16 mouse cellular contexts compared by ENCODE assay signal in the genomic region with DNA sequence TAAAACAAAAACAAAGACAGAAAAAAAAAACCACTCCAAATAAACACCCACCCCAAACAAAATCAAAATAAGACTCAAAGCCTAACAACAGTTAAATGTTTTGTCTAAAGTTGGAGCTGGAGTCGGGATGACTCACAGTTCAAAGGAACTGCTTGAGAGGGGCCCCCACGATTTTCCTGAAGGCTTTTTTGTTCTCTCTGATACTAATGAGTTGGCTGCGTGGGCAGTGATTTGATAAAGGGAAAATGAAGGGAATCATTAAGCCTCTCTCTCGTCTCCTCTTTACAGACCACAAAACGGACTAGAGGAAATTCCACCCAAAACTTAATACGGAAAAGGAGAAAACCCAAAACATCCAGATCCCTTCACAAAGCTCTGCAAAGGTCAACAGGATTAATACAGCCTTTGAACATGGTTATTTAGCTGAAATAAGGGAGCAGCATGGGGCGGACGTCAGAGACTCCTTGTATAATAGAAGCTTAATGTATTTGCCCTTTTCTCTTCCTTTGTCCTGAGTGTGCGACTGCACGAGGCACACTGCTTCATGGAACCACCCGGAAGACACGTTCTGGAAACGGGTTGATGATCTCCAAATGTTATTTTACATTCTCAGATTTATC.
DNase-seq lines count a peak whose midpoint lies in the region; ATAC-seq lines count a peak whose summit lies in the region.
"Had no signal": no experiment of that assay in that cellular context is flagged by ENCODE, and none has a peak within 500 bp of the region (broad histone marks: within the 10 kb centered on the region; RNA-seq: fewer than 3 reads in every experiment).

No protein-coding gene starts in this region.

- H3K4me2 ChIP-seq in hindbrain, embryonic 13.5 days = no peak overlapping the region

- H3K9me3 ChIP-seq in hindbrain, embryonic 10.5 days = no peaks in the 10 kb centered on the region
- no peaks in the 10 kb centered on the region for H3K9me3 ChIP-seq in hindbrain, embryonic 13.5 days
- H3K9me3 ChIP-seq: limb, embryonic 10.5 days had no signal

- 36% methylated on average over 13 of the region's 13 CpGs for WGBS in hindbrain, embryonic 10.5 days
- 26% methylated on average over 13 of the region's 13 CpGs for WGBS in hindbrain, embryonic 13.5 days

- no peak overlapping the region for H3K4me3 ChIP-seq in hindbrain, embryonic 10.5 days
- no peak overlapping the region for H3K4me3 ChIP-seq in hindbrain, embryonic 13.5 days
- H3K4me3 ChIP-seq: limb, embryonic 10.5 days had no signal

- H3K36me3 ChIP-seq in hindbrain, embryonic 10.5 days = no peaks in the 10 kb centered on the region
- H3K36me3 ChIP-seq in hindbrain, embryonic 13.5 days = no peaks in the 10 kb centered on the region
- H3K36me3 ChIP-seq: limb, embryonic 10.5 days had no signal

- peaks cover 10% of the 10 kb centered on the region; the same call in 1 of the 2 replicates for H3K4me1 ChIP-seq in hindbrain, embryonic 10.5 days (replicated peaks)
- H3K4me1 ChIP-seq in hindbrain, embryonic 13.5 days (replicated peaks) = 0 out of 2 replicates have a peak, but pooled peaks cover 6% of the 10 kb centered on the region
- H3K4me1 ChIP-seq: limb, embryonic 10.5 days had no signal

- peak; percentile 7 for DNase-seq in hindbrain, embryonic 10.5 days (ENCODE audit: low spot score)
- DNase-seq in ovary, adult 18-20 months (ENCODE audit: low spot score) = peak; percentile 22
- no peak for DNase-seq in ovary, postnatal 10 days (ENCODE audit: low spot score)
- DNase-seq in embryo, embryonic 9.5 days (ENCODE audit: extremely low spot score) = peak; percentile 4
- DNase-seq in retina, postnatal 1 day = peak; percentile 75
- DNase-seq in frontal cortex, postnatal 36 days (ENCODE audit: low spot score in 2 of 2) = no peak
- DNase-seq: cerebellum, postnatal 25 days; gastrocnemius, postnatal 10 days; kidney, adult 9 months; layer of hippocampus, adult 9-11 months; thymus, adult 2 months had no signal

- no peak for ATAC-seq in hindbrain, embryonic 13.5 days (ENCODE audit: low FRiP score)
- ATAC-seq: CD4-positive, CD25-positive, alpha-beta regulatory T cell, adult 4 months; hindbrain, embryonic 16.5 days had no signal

- no peak overlapping the region for H3K27ac ChIP-seq in hindbrain, embryonic 10.5 days
- H3K27ac ChIP-seq in hindbrain, embryonic 13.5 days = no peak overlapping the region
- H3K27ac ChIP-seq: limb, embryonic 10.5 days; macrophage had no signal

- H3K9ac ChIP-seq in hindbrain, embryonic 13.5 days = no peak overlapping the region

- no peaks in the 10 kb centered on the region; the same call in 1 of the 2 replicates for H3K27me3 ChIP-seq in hindbrain, embryonic 10.5 days (ENCODE audit: insufficient read depth, poor library complexity, severe bottlenecking)
- H3K27me3 ChIP-seq in hindbrain, embryonic 13.5 days = no peaks in the 10 kb centered on the region

Comparison
In these comparisons a context has a peak if more than half of its experiments do, and no peak if none do; other contexts are left out.
1. DNase-seq: peak in hindbrain, embryonic 10.5 days (single experiment), ovary, adult 18-20 months (single experiment), embryo, embryonic 9.5 days (single experiment) and retina, postnatal 1 day (single experiment); none in ovary, postnatal 10 days (single experiment) and frontal cortex, postnatal 36 days (0 of 2).